Mouse (Mus musculus) ES-E14 (cell line): ENCODE measurements at regions not wholly inside any gene's neighbourhood (a gene's known extent, or its start where the extent isn't known, plus 50 kb on each side); places are given as distances from the start of the nearest gene placed in this dataset.

Source experiments
- HCFC1 ChIP-seq: IDR thresholded peaks from 2 replicates; pipeline ENCODE4 v1.6.1; 2012; ENCODE audit warnings: low read length, inconsistent platforms, borderline replicate concordance; ENCODE audit not compliant: insufficient read depth
- MAFK ChIP-seq: IDR thresholded peaks from 2 replicates; pipeline ENCODE4 v1.6.1; 2014; ENCODE audit warnings: mild to moderate bottlenecking, low read depth, low read length, inconsistent platforms; ENCODE audit not compliant: insufficient read depth
- ZC3H11A ChIP-seq: IDR thresholded peaks from 2 replicates; pipeline ENCODE4 v1.6.1; 2012; ENCODE audit warnings: low read depth, mild to moderate bottlenecking, inconsistent platforms, low read length, borderline replicate concordance
- ZNF384 ChIP-seq: IDR thresholded peaks from 2 replicates; pipeline ENCODE4 v1.6.1; 2012; ENCODE audit warnings: low read depth, low read length, inconsistent platforms

DNA sequence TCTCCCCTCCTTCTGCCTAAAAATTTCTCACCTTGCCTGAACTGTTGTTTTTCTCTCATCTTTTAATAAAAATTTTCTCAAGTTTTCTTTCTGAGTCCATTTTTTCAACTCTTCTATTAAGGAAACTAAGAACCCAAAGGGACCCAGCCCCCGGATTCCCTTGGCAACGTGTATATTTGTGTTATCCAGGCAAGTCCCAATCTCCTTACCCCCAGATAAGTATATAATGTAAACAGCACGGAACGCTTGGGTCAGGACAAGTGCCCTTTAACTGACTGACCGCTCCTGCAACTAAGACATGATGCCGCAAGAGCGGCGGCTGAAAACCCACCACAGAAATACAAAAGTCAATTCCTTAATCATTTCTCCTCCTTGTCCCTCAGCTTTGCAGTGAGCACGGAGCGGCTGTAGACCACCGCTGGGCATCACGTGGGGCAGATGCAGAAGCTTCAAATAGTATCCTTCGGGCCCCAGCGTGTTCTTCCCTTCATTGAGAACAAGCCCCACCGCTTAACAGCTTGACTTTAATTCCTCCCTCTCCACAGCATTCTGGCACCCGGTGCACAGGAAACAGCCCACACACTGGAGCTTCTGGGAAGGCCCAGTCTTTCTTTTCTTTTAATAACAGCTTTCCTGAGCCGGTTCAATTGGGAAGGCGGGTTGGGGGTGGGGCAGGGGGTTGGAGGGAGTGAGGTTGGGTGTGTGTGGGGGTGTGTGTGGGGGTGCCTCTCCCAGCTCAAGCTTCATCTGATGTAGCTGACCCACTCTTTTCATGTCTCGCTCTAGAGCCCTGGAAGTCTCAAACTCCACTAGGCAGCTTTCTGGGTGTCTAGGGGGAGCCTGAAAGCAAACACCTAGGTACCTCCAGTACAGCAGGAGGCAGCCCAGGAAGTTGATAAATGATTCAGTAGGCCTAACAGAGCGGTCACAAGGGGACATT, 234.9 kb downstream of the Csl start:
- TF ChIP-seq ZC3H11A (no peak), ZNF384 (no peak), HCFC1 (no peak), MAFK (no peak)
